Mouse (Mus musculus): ENCODE results near the gene Stat3. TPM values are rescaled to one million over a fixed set of nuclear protein-coding genes. Genes with fewer than 3 reads are reported as not detected.

Stat3 gene
- polyA plus RNA-seq, 1 experiment from 2014 or later: 46.5 TPM

DNA sequence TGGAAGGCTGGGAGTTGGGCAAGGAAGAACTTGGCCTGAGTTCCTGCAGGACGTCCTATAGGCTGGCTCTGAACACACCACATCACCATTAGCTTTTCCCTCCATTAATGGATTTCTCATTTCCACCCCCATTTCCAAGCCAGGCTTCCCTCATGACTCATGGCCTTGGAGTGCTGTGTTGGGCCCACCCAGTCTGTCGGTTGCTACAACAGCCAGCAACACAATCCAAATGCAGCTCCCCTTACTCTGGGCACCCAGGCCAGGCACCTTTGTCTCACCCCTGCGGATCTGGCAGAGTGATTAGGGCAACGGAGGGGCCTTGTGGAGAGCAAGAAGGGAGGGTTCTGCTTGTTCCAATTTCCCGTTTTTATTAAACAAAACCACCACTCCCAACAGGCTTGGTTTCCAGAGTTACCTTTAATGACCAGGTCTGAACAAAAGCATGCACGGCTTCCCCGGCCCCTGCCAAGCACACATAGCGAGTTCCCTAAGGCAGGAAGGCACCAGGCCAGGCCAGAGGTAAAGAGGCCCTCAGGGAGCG, 23.1 kb upstream of the Stat3 start:
- Histone ChIP-seq H3K4me3 (replicated peaks) (peak overlapping the region; percentile 0; the same call in 1 of the 2 replicates), H3K27me3 (replicated peaks) (peaks cover 13% of the 10 kb centered on the region), H3K36me3 (peaks cover 7% of the 10 kb centered on the region), H3K9me3 (no peaks in the 10 kb centered on the region), H3K27ac (peak overlapping the region; percentile 86), H3K4me1 (peaks cover 74% of the 10 kb centered on the region), H3K9ac (no peak overlapping the region), H3K4me2 (peak overlapping the region; percentile 24; the same call in 1 of the 2 replicates)
- WGBS: 44% methylated on average over 9 of the region's 9 CpGs
- ATAC-seq (ENCODE audit: insufficient read depth, low FRiP score, low read depth): peak; percentile 54; the same call in 1 of the 2 replicates

DNA sequence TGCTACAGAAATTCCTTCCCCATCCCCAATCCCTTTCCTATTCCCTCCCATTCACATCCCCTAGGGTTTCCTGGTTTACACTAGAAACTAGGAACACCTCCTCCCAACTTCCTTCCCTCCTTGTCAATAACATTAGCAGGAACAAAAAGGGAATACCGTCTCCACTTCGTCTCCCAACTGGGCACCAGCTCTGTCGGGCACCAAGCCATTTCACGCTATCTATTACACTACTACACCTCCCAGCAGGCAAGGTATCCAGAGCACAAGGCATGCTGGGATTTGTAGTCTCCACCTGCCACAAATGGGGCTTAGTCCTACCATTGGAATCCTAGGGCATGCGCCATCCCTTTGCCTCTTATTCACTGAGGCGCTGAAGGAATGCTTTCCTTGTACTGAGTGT, 21.2 kb upstream of the Stat3 start:
- Histone ChIP-seq H3K27ac (peak overlapping the region; percentile 78), H3K9ac (no peak overlapping the region), H3K4me2 (no peak overlapping the region), H3K27me3 (replicated peaks) (peaks cover 13% of the 10 kb centered on the region), H3K36me3 (peaks cover 12% of the 10 kb centered on the region), H3K4me1 (peaks cover 61% of the 10 kb centered on the region), H3K9me3 (no peaks in the 10 kb centered on the region), H3K4me3 (replicated peaks) (no peak overlapping the region)
- WGBS: 22% methylated on average over 6 of the region's 6 CpGs
- ATAC-seq (ENCODE audit: insufficient read depth, low FRiP score, low read depth): peak; percentile 37; the same call in 1 of the 2 replicates

DNA sequence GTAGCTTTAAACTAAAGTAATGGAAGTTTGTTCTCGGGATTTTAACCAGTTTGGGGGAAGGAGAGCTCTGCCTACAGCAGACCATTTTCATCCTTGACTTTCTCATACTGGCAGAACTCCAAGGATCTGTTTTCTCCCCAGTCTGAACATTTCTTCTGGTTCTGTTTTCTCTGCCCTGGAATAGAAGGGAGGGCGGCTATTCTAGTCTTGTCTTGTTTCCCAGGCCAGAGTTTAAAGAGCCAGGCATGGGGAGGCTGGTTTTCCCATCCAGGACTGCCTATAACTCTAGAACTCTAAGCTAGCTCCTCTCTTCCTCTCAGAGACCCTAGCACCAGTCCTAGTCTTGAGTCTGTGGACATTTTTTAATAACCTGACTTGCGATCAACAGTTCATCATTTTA, 20.5 kb upstream of the Stat3 start:
- Histone ChIP-seq H3K27me3 (replicated peaks) (peaks cover 13% of the 10 kb centered on the region), H3K4me1 (peaks cover 54% of the 10 kb centered on the region), H3K9me3 (no peaks in the 10 kb centered on the region), H3K36me3 (peaks cover 12% of the 10 kb centered on the region), H3K4me3 (replicated peaks) (peak overlapping the region; percentile 8; the same call in 1 of the 2 replicates), H3K27ac (peak overlapping the region; percentile 78), H3K4me2 (peak overlapping the region; percentile 34; the same call in 1 of the 2 replicates), H3K9ac (no peak overlapping the region)
- WGBS: 35% methylated on average over 3 of the region's 3 CpGs
- no peak for ATAC-seq (ENCODE audit: insufficient read depth, low FRiP score, low read depth)

DNA sequence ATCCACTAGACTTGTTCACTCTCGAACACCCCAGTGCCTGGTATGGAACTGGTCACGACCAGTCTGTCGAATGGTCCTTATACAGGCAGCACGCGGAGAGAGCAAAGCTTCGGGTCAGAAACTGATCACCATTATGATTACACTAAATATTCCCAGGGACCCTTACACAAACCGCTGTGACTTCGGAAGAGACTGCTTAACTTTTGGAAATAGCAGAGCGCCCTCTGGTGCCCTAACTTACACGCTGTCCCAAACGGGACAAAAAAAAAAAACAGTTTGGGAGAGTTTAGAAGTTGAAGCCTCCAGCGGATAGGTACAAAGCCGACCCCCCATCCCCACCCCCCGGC, 20.1 kb upstream of the Stat3 start:
- Histone ChIP-seq H3K4me3 (replicated peaks) (peak overlapping the region; percentile 8), H3K4me1 (peaks cover 50% of the 10 kb centered on the region), H3K4me2 (peak overlapping the region; percentile 34), H3K27me3 (replicated peaks) (peaks cover 13% of the 10 kb centered on the region), H3K27ac (peak overlapping the region; percentile 78; the same call in 1 of the 2 replicates), H3K9ac (no peak overlapping the region), H3K9me3 (no peaks in the 10 kb centered on the region), H3K36me3 (peaks cover 12% of the 10 kb centered on the region)
- ATAC-seq (ENCODE audit: insufficient read depth, low FRiP score, low read depth): no peak
- 8% methylated on average over 14 of the region's 14 CpGs for WGBS

DNA sequence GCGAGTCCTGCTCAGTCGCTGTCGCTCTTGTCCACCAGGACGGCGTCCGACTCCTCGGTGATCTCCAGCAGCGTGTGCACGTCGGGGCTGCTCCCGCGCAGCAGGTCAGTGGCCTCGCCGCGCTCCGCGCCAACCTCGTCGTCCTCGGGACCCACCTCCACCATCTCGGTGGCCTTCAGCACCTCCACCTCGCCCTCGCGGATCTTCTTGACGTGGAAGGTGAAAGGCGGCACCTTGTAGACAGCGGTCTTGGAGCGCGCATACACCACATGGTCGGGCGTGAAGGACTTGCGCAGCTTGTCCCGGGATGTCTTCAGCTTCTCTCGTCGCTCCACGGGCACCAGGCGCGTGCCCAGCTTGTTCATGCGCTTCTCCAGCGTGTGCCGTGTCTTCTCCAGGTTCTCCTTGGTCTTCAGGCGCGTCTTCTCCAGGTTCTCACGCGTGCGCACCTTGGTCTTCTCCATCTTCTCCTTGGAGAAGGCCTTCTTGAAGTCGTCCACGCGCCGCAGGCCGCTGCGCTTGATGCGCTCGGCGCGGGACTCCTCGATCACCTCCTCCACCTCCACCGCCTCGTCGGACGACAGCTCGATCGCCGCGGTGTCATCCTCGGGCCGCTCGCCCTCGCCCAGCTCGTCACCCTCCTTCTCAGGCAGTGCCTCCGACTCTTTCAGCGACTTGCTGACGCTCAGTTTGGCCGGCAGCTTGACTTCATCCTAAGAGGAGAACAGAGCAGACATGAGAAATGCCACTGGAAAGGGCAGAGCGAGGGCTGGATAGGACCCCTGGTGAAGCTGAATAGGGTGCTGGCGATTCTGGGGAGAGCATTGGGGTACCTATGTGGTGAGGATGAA, 19.5 kb upstream of the Stat3 start:
- no peak for ATAC-seq (ENCODE audit: insufficient read depth, low FRiP score, low read depth)
- Histone ChIP-seq H3K4me2 (peak overlapping the region; percentile 34), H3K4me1 (peaks cover 44% of the 10 kb centered on the region), H3K4me3 (replicated peaks) (peak overlapping the region; percentile 8; the same call in 1 of the 2 replicates), H3K36me3 (peaks cover 12% of the 10 kb centered on the region), H3K9ac (no peak overlapping the region), H3K27me3 (replicated peaks) (peaks cover 13% of the 10 kb centered on the region), H3K9me3 (no peaks in the 10 kb centered on the region), H3K27ac (no peak overlapping the region)
- 37% methylated on average over 76 of the region's 76 CpGs for WGBS

DNA sequence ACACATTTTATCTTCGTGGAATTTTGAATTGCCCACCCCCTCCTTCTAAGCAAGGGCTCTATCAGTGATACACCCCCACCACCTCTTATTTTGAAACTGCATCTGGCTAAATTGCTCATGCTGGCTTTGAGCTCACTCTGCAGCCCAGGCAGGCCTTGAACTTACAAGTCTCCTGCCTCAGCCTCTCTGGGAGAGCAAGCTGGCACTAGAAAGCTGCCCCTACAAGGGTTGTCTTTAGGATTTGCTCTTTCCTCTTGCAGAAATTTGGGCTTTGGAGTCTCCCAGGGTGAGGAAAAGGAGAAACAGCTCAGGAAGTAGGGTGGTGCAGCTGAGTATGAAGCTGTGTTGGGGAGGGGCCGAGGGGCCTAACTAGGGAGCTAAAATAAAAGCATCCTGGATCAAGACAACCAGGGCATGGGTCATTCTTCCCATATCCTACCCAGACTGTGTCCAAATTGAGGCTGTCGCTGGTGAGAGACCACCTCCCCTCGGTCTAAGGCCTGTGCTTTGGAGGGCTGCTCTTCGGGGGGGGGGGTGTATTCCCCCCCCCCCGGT, 18.7 kb upstream of the Stat3 start:
- H3K27ac ChIP-seq: no peak overlapping the region
- WGBS: 45% methylated on average over 6 of the region's 6 CpGs
- peaks cover 13% of the 10 kb centered on the region for H3K27me3 ChIP-seq (replicated peaks)
- no peak for ATAC-seq (ENCODE audit: insufficient read depth, low FRiP score, low read depth)
- H3K9me3 ChIP-seq: no peaks in the 10 kb centered on the region
- H3K4me1 ChIP-seq: peaks cover 37% of the 10 kb centered on the region
- no peak overlapping the region for H3K9ac ChIP-seq
- peaks cover 12% of the 10 kb centered on the region for H3K36me3 ChIP-seq
- no peak overlapping the region for H3K4me3 ChIP-seq (replicated peaks)
- H3K4me2 ChIP-seq: no peak overlapping the region

DNA sequence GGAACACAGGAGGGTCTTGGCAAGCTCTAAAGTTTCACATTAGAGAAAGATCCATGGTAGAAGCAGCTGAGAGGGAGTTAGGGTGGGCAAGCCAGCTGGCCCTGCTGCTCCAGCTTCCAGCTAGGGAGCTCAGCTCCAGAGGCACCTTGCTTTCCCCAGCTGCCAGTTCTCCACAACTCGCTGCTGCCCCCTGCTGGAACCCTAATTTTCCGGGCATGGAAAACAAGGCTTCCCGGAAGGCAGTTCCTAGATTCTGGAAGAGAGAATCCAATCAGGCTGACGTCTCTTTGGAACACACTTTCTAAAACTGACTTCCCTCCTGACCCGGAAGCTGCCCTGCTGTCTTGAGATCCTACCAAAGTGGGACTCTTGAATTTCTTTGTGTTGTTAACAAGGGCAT, 17.9 kb upstream of the Stat3 start:
- ATAC-seq (ENCODE audit: insufficient read depth, low FRiP score, low read depth): no peak
- WGBS: 5% methylated on average over 5 of the region's 5 CpGs

DNA sequence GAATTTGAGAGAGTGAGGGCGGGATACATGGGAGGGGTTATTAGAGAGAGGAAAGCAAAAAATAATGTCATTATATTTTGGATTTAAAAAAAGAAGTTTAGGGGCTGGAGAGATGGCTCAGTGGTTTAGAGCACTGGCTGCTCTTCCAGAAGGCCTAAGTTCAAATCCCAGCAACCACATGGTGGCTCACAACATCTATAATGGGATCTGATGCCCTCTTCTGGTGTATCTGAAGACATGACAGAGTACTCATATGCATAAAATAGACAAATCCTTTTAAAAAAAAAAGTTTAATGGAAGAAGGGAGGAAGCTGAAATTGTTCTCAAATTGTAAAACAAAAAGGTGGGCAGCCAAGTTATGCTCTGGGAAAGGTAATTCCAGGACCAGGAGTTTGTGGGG, 10.2 kb upstream of the Stat3 start:
- no peak for ATAC-seq (ENCODE audit: insufficient read depth, low FRiP score, low read depth)
- Histone ChIP-seq H3K27me3 (replicated peaks) (no peaks in the 10 kb centered on the region), H3K4me2 (no peak overlapping the region), H3K4me3 (replicated peaks) (no peak overlapping the region), H3K9ac (no peak overlapping the region), H3K36me3 (no peaks in the 10 kb centered on the region), H3K9me3 (no peaks in the 10 kb centered on the region), H3K4me1 (0 out of 2 replicates have a peak, but pooled peaks cover 4% of the 10 kb centered on the region), H3K27ac (no peak overlapping the region)
- 95% methylated on average over 1 of the region's 1 CpGs for WGBS

More for the DNA sequence above, 17.9 kb upstream of the Stat3 start:
- H3K4me3 ChIP-seq (replicated peaks): no peak overlapping the region
- H3K4me2 ChIP-seq: no peak overlapping the region
- H3K9me3 ChIP-seq: no peaks in the 10 kb centered on the region
- H3K4me1 ChIP-seq: peaks cover 31% of the 10 kb centered on the region
- H3K27ac ChIP-seq: no peak overlapping the region
- no peak overlapping the region for H3K9ac ChIP-seq
- H3K36me3 ChIP-seq: peaks cover 12% of the 10 kb centered on the region
- peaks cover 13% of the 10 kb centered on the region for H3K27me3 ChIP-seq (replicated peaks)

DNA sequence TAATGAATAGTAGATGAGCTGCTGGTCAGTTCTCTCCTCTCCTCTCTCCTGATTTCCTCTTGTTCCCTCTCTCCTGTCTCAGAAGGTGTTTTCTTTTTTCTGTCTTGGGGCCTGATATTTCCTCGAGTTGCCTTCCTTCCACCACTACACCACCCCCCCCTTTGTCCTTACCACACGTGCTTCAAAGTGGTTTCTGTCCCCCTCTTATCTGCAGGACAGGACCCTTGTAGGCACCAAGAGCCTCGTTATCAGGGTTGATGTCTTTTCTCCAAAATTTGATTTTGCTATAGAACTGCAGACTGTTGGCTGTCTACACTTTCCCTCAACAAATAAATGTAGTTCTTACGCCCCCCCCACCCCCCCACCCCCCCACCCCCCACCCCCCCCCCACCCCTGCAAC, 9.0 kb upstream of the Stat3 start:
- Histone ChIP-seq H3K36me3 (no peaks in the 10 kb centered on the region), H3K9me3 (no peaks in the 10 kb centered on the region), H3K27me3 (replicated peaks) (no peaks in the 10 kb centered on the region), H3K27ac (no peak overlapping the region), H3K4me2 (no peak overlapping the region), H3K4me3 (replicated peaks) (no peak overlapping the region), H3K9ac (no peak overlapping the region), H3K4me1 (0 out of 2 replicates have a peak, but pooled peaks cover 4% of the 10 kb centered on the region)
- no peak for ATAC-seq (ENCODE audit: insufficient read depth, low FRiP score, low read depth)
- 35% methylated on average over 4 of the region's 4 CpGs for WGBS

DNA sequence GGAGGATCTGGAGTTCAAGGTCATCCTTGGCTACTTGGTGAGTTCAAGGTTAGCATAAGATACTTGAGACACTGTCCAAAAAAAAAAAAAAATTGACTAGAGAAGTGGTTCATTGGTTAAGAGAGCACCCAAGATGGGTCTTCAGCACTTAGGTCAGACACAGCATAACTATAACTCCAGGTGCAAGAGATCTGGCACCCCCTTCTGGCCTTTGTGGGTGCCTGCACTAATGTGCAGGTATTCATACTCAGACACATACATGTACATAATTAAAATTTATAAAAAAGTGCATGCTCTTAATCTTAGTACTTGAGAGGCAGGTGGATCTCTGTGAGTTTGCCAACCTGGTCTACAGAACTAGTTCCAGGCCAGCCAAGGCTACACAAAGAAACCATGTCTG, 8.2 kb upstream of the Stat3 start:
- Histone ChIP-seq H3K4me2 (no peak overlapping the region), H3K9me3 (no peaks in the 10 kb centered on the region), H3K4me1 (0 out of 2 replicates have a peak, but pooled peaks cover 4% of the 10 kb centered on the region), H3K4me3 (replicated peaks) (no peak overlapping the region), H3K27me3 (replicated peaks) (no peaks in the 10 kb centered on the region), H3K27ac (no peak overlapping the region), H3K9ac (no peak overlapping the region), H3K36me3 (no peaks in the 10 kb centered on the region)
- ATAC-seq (ENCODE audit: insufficient read depth, low FRiP score, low read depth): no peak

DNA sequence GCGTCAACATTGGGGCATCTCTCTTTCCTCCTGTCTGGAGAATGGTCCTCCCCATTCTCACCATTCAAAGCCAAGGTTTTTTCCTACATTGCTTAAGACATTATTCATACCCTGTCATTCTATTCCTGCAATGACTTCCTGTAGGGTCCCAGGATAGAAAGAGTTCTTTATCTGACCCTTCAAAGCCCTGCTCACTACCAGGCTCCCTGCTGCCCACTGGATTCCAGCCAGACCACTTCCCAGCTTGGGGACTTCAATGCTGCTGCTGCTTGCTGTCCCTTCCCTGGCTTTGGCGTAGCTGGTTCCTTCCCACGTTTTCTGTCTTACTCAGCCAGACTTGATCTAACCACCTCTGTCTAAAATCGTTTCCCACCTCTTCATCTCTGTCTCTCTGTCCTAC, 7.5 kb upstream of the Stat3 start:
- Histone ChIP-seq H3K4me2 (no peak overlapping the region), H3K27me3 (replicated peaks) (no peaks in the 10 kb centered on the region), H3K27ac (no peak overlapping the region), H3K4me1 (no peaks in the 10 kb centered on the region), H3K9ac (no peak overlapping the region), H3K9me3 (no peaks in the 10 kb centered on the region), H3K36me3 (no peaks in the 10 kb centered on the region), H3K4me3 (replicated peaks) (no peak overlapping the region)
- ATAC-seq (ENCODE audit: insufficient read depth, low FRiP score, low read depth): no peak
- 40% methylated on average over 4 of the region's 4 CpGs for WGBS

DNA sequence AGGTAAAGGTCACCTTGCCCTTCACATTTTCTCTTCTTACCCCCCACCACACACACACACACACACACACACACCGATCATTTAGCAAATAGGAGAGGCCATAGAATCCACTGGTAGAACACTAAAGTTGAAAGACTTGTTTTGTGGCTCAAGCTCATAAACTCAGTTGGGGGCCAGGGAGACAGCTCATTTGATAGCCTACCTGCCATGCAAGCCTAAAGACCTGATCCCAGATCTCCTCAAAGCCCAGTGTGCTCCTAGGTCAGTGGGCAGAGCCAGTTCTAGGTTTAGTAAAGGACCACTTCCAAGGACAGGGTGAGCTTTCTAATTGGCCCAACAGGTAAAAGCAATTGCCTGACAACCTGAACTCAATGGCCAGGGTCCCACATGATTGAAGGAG, 3.0 kb upstream of the Stat3 start:
- Histone ChIP-seq H3K4me3 (replicated peaks) (no peak overlapping the region), H3K36me3 (no peaks in the 10 kb centered on the region), H3K4me2 (no peak overlapping the region), H3K9ac (no peak overlapping the region), H3K4me1 (peaks cover 8% of the 10 kb centered on the region; the same call in 1 of the 2 replicates), H3K27ac (no peak overlapping the region), H3K27me3 (replicated peaks) (no peaks in the 10 kb centered on the region), H3K9me3 (no peaks in the 10 kb centered on the region)
- WGBS: 81% methylated on average over 1 of the region's 1 CpGs
- ATAC-seq (ENCODE audit: insufficient read depth, low FRiP score, low read depth): no peak

Data from stomach, embryonic 15.5 days (tissue).